Mouse (Mus musculus) hindbrain, postnatal 0 days (tissue): ENCODE data around the gene Spata2. TPM values are rescaled to one million over a fixed set of nuclear protein-coding genes. Genes with fewer than 3 reads are reported as not detected.
A peak's percentile ranks its signal among the peaks of the same experiment; 100 is the strongest.

Experiments
- ATAC-seq: fragments of 200-750 bp; cut with Nextera tagmentation; 2 replicates; pipeline ENCODE4 v1.8.0; 2017; ENCODE audit warnings: mild to moderate bottlenecking, moderate TSS enrichment, moderate library complexity
- DNase-seq: peaks from one replicate; pipeline ENCODE4 v3.0.0-alpha.2; 2015; ENCODE audit warnings: low spot score
- H3K27ac ChIP-seq: fragments of 300-500 bp; sonication (generic); 2 replicates; pipeline ENCODE4 v1.5.1; 2014; ENCODE audit warnings: mild to moderate bottlenecking
- H3K27me3 ChIP-seq: fragments of 300-500 bp; sonication (generic); 2 replicates; pipeline ENCODE4 v1.6.1; 2014; ENCODE audit warnings: low read length, mixed read lengths; ENCODE audit not compliant: insufficient read depth
- H3K36me3 ChIP-seq: fragments of 300-500 bp; sonication (generic); 2 replicates; pipeline ENCODE4 v1.6.1; 2014; ENCODE audit warnings: low read length, mixed read lengths; ENCODE audit not compliant: insufficient read depth
- H3K4me1 ChIP-seq: fragments of 300-500 bp; sonication (generic); 2 replicates; pipeline ENCODE4 v1.6.1; 2014; ENCODE audit warnings: antibody characterized with exemption, low read length, mixed read lengths; ENCODE audit not compliant: insufficient read depth
- H3K4me2 ChIP-seq: fragments of 300-500 bp; sonication (generic); 2 replicates; pipeline ENCODE4 v1.6.1; 2014; ENCODE audit warnings: low read depth, mild to moderate bottlenecking, low read length, moderate library complexity, mixed read lengths
- H3K4me3 ChIP-seq: fragments of 300-500 bp; sonication (generic); 2 replicates; pipeline ENCODE4 v1.5.1; 2014; ENCODE audit warnings: low read length
- H3K9ac ChIP-seq: fragments of 300-500 bp; sonication (generic); replicated peaks from 2 replicates; pipeline ENCODE4 v1.6.1; 2014; ENCODE audit warnings: mild to moderate bottlenecking, low read length, moderate library complexity, mixed read lengths
- H3K9me3 ChIP-seq: fragments of 300-500 bp; sonication (generic); 2 replicates; pipeline ENCODE4 v1.6.1; 2016; ENCODE audit warnings: low read length, mixed read lengths
- CTCF ChIP-seq: IDR thresholded peaks from 2 replicates; pipeline ENCODE4 v1.5.1; 2016; ENCODE audit warnings: antibody characterized with exemption, control low read depth, low read depth
- WGBS: fragments of 180-500 bp; shearing (Covaris S2); extraction: QIAGEN DNeasy Blood & Tissue Kit; methylation state at CpG from one replicate; pipeline ENCODE4 v1.1.7; 2014; 5-methylcytosine and 5-hydroxymethylcytosine counted together
- polyA plus RNA-seq: library from polyadenylated mRNA; unstranded; fragments of >200 nt; fragmentation: Nextera tagmentation; extraction: Ambion mirVana; gene quantifications from 2 replicates; pipeline ENCODE4 v1.2.1, GENCODE M21; 2015
- total RNA-seq: library from RNA; depleted of rRNA; stranded (reverse); fragments of >200 nt; gene quantifications from 2 replicates; pipeline ENCODE4 v1.2.3, GENCODE M21; 2014; rRNA removed

Gene Spata2
- total and polyA plus RNA-seq, 2 experiments from 2014 or later, result 29.4 to 41.3 TPM

GRCm38 (mm10) chr2:167443411-167444193 lies 49.1 kb downstream of the Spata2 start:
- Histone ChIP-seq H3K4me2 (no peak overlapping the region), H3K4me1 (no peaks in the 10 kb centered on the region), H3K9ac (no peak overlapping the region), H3K27ac (no peak overlapping the region), H3K9me3 (no peaks in the 10 kb centered on the region), H3K4me3 (no peak overlapping the region), H3K27me3 (no peaks in the 10 kb centered on the region), H3K36me3 (peaks cover 19% of the 10 kb centered on the region)
- WGBS, result 96% methylated on average over 4 of the region's 4 CpGs
- no peak for TF ChIP-seq CTCF
- DNase-seq, result no peak
- no peak for ATAC-seq

GRCm38 (mm10) chr2:167439422-167439821 lies 53.3 kb downstream of the Spata2 start:
- Histone ChIP-seq H3K9me3 (no peaks in the 10 kb centered on the region), H3K36me3 (peaks cover 23% of the 10 kb centered on the region; the same call in 1 of the 2 replicates)

GRCm38 (mm10) chr2:167436371-167436770 lies 56.3 kb downstream of the Spata2 start:
- H3K9me3 ChIP-seq, result no peaks in the 10 kb centered on the region
- no peaks in the 10 kb centered on the region for H3K27me3 ChIP-seq
- no peak overlapping the region for H3K4me2 ChIP-seq
- no peak overlapping the region for H3K9ac ChIP-seq
- H3K27ac ChIP-seq, result no peak overlapping the region
- peaks cover 4% of the 10 kb centered on the region; the same call in 1 of the 2 replicates for H3K36me3 ChIP-seq
- no peaks in the 10 kb centered on the region for H3K4me1 ChIP-seq
- ATAC-seq, result no peak
- DNase-seq, result no peak
- TF ChIP-seq CTCF, result no peak
- no peak overlapping the region for H3K4me3 ChIP-seq
- 91% methylated on average over 5 of the region's 5 CpGs for WGBS

More at GRCm38 (mm10) chr2:167439422-167439821, 53.3 kb downstream of the Spata2 start:
- DNase-seq (peak; percentile 34), ATAC-seq (peak; percentile 51; the same call in 1 of the 2 replicates)
- TF ChIP-seq CTCF, result no peak
- H3K9ac ChIP-seq, result no peak overlapping the region
- H3K4me2 ChIP-seq, result no peak overlapping the region
- H3K4me1 ChIP-seq, result no peaks in the 10 kb centered on the region
- H3K4me3 ChIP-seq, result no peak overlapping the region
- 92% methylated on average over 3 of the region's 3 CpGs for WGBS
- no peak overlapping the region for H3K27ac ChIP-seq
- H3K27me3 ChIP-seq, result no peaks in the 10 kb centered on the region

GRCm38 (mm10) chr2:167435631-167436030 lies 57.1 kb downstream of the Spata2 start:
- Histone ChIP-seq H3K9ac (no peak overlapping the region), H3K36me3 (peaks cover 4% of the 10 kb centered on the region; the same call in 1 of the 2 replicates), H3K9me3 (no peaks in the 10 kb centered on the region), H3K4me3 (no peak overlapping the region), H3K4me1 (no peaks in the 10 kb centered on the region), H3K27ac (no peak overlapping the region), H3K27me3 (no peaks in the 10 kb centered on the region), H3K4me2 (no peak overlapping the region)
- ATAC-seq, result no peak
- TF ChIP-seq CTCF, result no peak
- WGBS, result 97% methylated on average over 2 of the region's 2 CpGs
- no peak for DNase-seq

- no peak overlapping the region for H3K27ac ChIP-seq
- no peaks in the 10 kb centered on the region for H3K9me3 ChIP-seq
- peaks cover 4% of the 10 kb centered on the region; the same call in 1 of the 2 replicates for H3K36me3 ChIP-seq
- H3K4me3 ChIP-seq, result no peak overlapping the region
- H3K4me2 ChIP-seq, result no peak overlapping the region
- H3K9ac ChIP-seq, result no peak overlapping the region
- ATAC-seq (no peak), DNase-seq (no peak)
- no peaks in the 10 kb centered on the region for H3K4me1 ChIP-seq
- TF ChIP-seq CTCF, result no peak
- no peaks in the 10 kb centered on the region for H3K27me3 ChIP-seq
- 92% methylated on average over 6 of the region's 6 CpGs for WGBS
Measured at GRCm38 (mm10) chr2:167434570-167434969, 58.1 kb downstream of the Spata2 start.

GRCm38 (mm10) chr2:167431418-167431776 lies 61.3 kb downstream of the Spata2 start:
- no peak overlapping the region for H3K9ac ChIP-seq
- WGBS, result 81% methylated on average over 7 of the region's 7 CpGs

More at GRCm38 (mm10) chr2:167431418-167431776, 61.3 kb downstream of the Spata2 start:
- Histone ChIP-seq H3K4me1 (no peaks in the 10 kb centered on the region), H3K4me3 (no peak overlapping the region), H3K4me2 (no peak overlapping the region), H3K27me3 (no peaks in the 10 kb centered on the region), H3K36me3 (peaks cover 14% of the 10 kb centered on the region), H3K9me3 (no peaks in the 10 kb centered on the region), H3K27ac (no peak overlapping the region)
- DNase-seq (no peak), ATAC-seq (no peak)
- no peak for TF ChIP-seq CTCF

Other genes with a start within 250 kb of the Spata2 start
- gene B4galt5, start 143.7 kb downstream of the Spata2 start, total RNA-seq, result 60.5 and 67.5 TPM in 2 replicates
- 28.9 and 31.5 TPM in 2 replicates for gene B4galt5, start 143.7 kb downstream of the Spata2 start, polyA plus RNA-seq
- gene Slc9a8, start 71.2 kb downstream of the Spata2 start, total RNA-seq, result 41.8 and 43.1 TPM in 2 replicates
- gene Slc9a8, start 71.2 kb downstream of the Spata2 start, polyA plus RNA-seq, result 17.4 and 17.9 TPM in 2 replicates
- gene Rnf114, start 242 bp downstream of the Spata2 start, total RNA-seq, result 68.7 and 89.6 TPM in 2 replicates
- 79.8 and 85.8 TPM in 2 replicates for gene Rnf114, start 242 bp downstream of the Spata2 start, polyA plus RNA-seq
- gene Snai1, start 45.3 kb upstream of the Spata2 start, total RNA-seq, result 0.93 and 1.2 TPM in 2 replicates
- 3.6 and 4.3 TPM in 2 replicates for gene Snai1, start 45.3 kb upstream of the Spata2 start, polyA plus RNA-seq
- gene Ube2v1, start 139.2 kb upstream of the Spata2 start, total RNA-seq, result 209 and 247 TPM in 2 replicates
- 380 and 384 TPM in 2 replicates for gene Ube2v1, start 139.2 kb upstream of the Spata2 start, polyA plus RNA-seq
- gene Gm20431, start 168.6 kb upstream of the Spata2 start, total RNA-seq, result 7.5 and 10.7 TPM in 2 replicates
- 7.2 and 9.8 TPM in 2 replicates for gene Gm20431, start 168.6 kb upstream of the Spata2 start, polyA plus RNA-seq
- 8.1 and 8.7 TPM in 2 replicates for gene Cebpb, start 196.0 kb upstream of the Spata2 start, total RNA-seq
- 5.2 and 5.7 TPM in 2 replicates for gene Cebpb, start 196.0 kb upstream of the Spata2 start, polyA plus RNA-seq
- 70.0 and 79.9 TPM in 2 replicates for gene Tmem189, start 196.9 kb upstream of the Spata2 start, total RNA-seq
- 41.4 and 42.0 TPM in 2 replicates for gene Tmem189, start 196.9 kb upstream of the Spata2 start, polyA plus RNA-seq